Mouse (Mus musculus) right cerebral cortex, adult 18-20 months (tissue): ENCODE measurements around the gene Osbpl2.

Source experiments
- DNase-seq: peaks from one replicate; pipeline ENCODE4 v3.0.0; 2022; ENCODE audit warnings: mixed read lengths

Osbpl2 gene

GRCm38 (mm10) chr2:180204501-180204900 lies 85.4 kb downstream of the Osbpl2 start:
- no peak for DNase-seq

DNA sequence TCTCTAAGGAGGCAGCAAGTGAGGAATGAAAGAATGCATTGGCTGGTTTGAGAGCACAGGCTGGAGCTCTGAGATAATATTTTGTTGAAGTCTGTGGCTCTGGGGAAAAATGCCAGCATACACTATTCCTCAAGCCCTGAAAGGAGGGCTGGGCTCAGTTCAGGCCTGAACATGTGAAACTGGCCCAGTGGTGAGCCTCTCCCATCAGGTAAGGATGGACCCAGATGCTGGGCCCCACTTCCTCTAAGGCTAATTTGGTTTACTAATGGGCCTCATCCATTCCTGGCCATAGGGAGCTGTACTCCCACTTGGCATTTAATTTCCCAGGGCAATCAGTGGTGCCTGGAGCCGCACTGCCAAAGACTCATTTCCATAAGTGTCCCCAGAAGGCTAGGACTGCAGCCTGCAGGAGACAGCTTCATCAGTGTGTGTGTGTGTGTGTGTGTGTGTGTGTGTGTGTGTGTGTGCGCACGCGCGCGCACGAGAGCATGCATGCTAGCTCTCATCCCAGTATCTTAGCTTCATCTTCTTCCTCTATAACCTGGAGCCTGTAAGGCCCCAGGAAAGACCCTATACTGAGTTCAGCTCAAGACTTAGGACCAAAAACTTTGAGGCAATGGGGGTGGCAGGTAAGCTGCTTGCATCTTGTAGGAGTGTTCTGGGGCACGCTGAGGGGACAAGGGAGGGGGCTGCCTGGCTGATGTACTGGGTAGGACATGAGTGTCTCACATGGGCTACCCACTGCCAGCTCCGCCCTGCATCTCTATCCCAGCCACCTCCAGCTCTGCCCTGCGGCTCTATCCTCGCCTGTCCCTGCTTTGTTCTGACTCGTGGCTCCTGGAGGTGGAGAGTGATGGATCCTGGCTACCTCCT lies 86.2 kb downstream of the Osbpl2 start:
- DNase-seq = no peak

DNA sequence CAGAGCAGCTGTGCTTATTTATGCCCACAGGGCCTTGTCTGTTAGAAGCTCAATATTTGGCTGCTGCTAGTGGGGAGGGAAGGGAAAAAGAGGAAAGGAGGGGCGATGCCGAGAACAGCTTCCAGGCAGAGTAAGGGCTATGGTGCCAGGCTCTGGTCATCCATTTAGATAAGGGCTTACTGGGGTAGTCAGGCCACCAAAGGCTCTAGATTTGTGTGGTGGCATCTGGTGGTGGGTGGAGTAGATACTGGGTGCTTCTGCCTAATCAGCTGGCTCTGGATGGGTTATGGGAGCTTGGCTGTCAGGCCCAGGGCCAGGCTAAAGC lies 86.8 kb downstream of the Osbpl2 start:
- DNase-seq = no peak

DNA sequence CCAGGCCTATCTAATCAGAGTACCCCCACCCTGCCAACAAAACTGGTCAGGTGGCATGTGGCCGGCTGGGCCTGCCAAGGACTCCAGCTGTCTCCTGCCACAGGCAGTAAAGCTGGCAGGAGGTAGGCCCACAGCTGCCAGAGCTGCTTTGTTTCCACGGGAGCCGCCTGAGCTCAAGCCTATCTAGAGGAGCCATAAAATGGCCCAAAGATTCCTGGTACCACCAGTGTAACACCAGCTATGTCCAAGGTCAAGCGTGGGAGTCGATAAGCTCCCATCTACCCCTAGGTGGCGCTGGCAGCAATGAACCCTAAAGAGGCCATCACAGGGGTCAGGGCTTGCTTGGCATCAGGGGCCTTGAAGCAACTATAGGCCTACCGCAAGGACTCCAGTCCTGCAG lies 88.7 kb downstream of the Osbpl2 start:
- no peak for DNase-seq

- no peak for DNase-seq
These were observed 89.9 kb downstream of the Osbpl2 start for GRCm38 (mm10) chr2:180208976-180209375.

- DNase-seq = no peak
These were observed 93.1 kb downstream of the Osbpl2 start for GRCm38 (mm10) chr2:180212255-180212654.
